Mouse (Mus musculus): ENCODE results near the gene Itpr2.

DNA sequence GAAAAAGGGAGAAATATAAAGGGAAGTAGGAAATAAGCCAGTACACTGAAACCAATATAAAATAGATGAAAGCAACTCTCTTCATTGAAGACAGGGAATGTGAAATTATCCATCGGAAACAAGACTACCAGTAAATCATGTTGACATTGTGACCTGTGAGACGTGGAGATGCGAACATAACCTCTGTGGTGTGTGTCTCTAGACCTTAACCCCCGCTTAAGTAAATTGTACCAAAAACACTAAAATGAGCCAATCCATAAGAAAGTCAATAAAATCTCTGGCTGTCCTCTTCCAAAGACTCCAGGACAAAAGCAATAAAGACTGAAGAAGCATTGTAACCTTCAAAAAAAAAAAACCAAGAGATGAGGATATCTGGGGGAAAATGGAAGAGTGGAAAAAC, 31.6 kb downstream of the Itpr2 start:
- TF ChIP-seq GATA1 (IDR thresholded peaks at IDR 0.05; ENCODE audit: low read length) (no peak), TAL1 (IDR thresholded peaks at IDR 0.05; ENCODE audit: low read length) (no peak)
